In genomic region chr15:25414011-25414746, GRCm38 (mm10) we compare ENCODE assay signal across 8 mouse cellular contexts. TPM values are rescaled to one million over a fixed set of nuclear protein-coding genes. Genes with fewer than 3 reads are reported as not detected.
A peak's percentile ranks its signal among the peaks of the same experiment; 100 is the strongest.
DNase-seq lines count a peak whose midpoint lies in the region; ATAC-seq and TF ChIP-seq lines count a peak whose summit lies in the region.

No protein-coding gene starts in this region.

- intact Hi-C loops in left cerebral cortex, postnatal 4 days (cut with DNase I): loop anchor here (2.0 to 10.0 kb wide), 5 partner anchors 52 to 815 kb away; no protein-coding TSS in a partner anchor

- DNase-seq in heart, adult 8-10 months (ENCODE audit: low spot score): peak; percentile 6
- DNase-seq in heart, adult 9 months (ENCODE audit: low spot score in 2 of 2): no peak
- peak; percentile 79 for DNase-seq in left cerebral cortex, postnatal 4 days
- peak; percentile 84 for DNase-seq in midbrain, embryonic 14.5 days

- H3K27ac ChIP-seq in bone marrow macrophage, adult 2 months (ENCODE audit: insufficient read depth, low read depth, low read length): no peak overlapping the region
- H3K27ac ChIP-seq in forebrain, embryonic 15.5 days (replicated peaks): peak overlapping the region; percentile 100
- peak overlapping the region; percentile 100 for H3K27ac ChIP-seq in midbrain, embryonic 14.5 days (replicated peaks; ENCODE audit: low read depth, low read length)
- peak overlapping the region; percentile 49 for H3K27ac ChIP-seq in testis, adult 2 months (ENCODE audit: control insufficient read depth, insufficient read depth, low read depth, low read length)

- TF ChIP-seq CTCF in bone marrow macrophage, adult 2 months (IDR thresholded peaks at IDR 0.05; ENCODE audit: low read depth, low read length): no peak
- TF ChIP-seq CTCF in testis, adult 2 months (IDR thresholded peaks at IDR 0.05; ENCODE audit: control insufficient read depth, insufficient read depth, insufficient replicate concordance, low read depth, low read length): no peak

- TF ChIP-seq POLR2A in bone marrow macrophage, adult 2 months (IDR thresholded peaks at IDR 0.05; ENCODE audit: borderline replicate concordance, low read depth, low read length): no peak
- TF ChIP-seq POLR2A in testis, adult 2 months (IDR thresholded peaks at IDR 0.05; ENCODE audit: control insufficient read depth, low read depth, low read length): no peak; the same call in 1 of the 2 replicates

- no peaks in the 10 kb centered on the region for H3K36me3 ChIP-seq in forebrain, embryonic 15.5 days
- no peaks in the 10 kb centered on the region; the same call in 1 of the 2 replicates for H3K36me3 ChIP-seq in midbrain, embryonic 14.5 days (ENCODE audit: control insufficient read depth, insufficient read depth, low read length)
- no peaks in the 10 kb centered on the region for H3K36me3 ChIP-seq in testis, adult 2 months (ENCODE audit: control insufficient read depth, insufficient read depth, low read length)

- peak overlapping the region; percentile 100 for H3K9ac ChIP-seq in forebrain, embryonic 15.5 days (replicated peaks)
- H3K9ac ChIP-seq in midbrain, embryonic 14.5 days (replicated peaks; ENCODE audit: low read length): peak overlapping the region; percentile 100

- WGBS in forebrain, embryonic 15.5 days: under 1% methylated on average over 35 of the region's 36 CpGs
- under 1% methylated on average over 36 of the region's 36 CpGs for WGBS in midbrain, embryonic 14.5 days

- H3K4me2 ChIP-seq in forebrain, embryonic 15.5 days (replicated peaks): peak overlapping the region; percentile 62
- peak overlapping the region; percentile 68 for H3K4me2 ChIP-seq in midbrain, embryonic 14.5 days (ENCODE audit: low read length)

- no peaks in the 10 kb centered on the region for H3K27me3 ChIP-seq in forebrain, embryonic 15.5 days
- no peaks in the 10 kb centered on the region for H3K27me3 ChIP-seq in midbrain, embryonic 14.5 days (ENCODE audit: control insufficient read depth, insufficient read depth, low read length)
- H3K27me3 ChIP-seq in testis, adult 2 months (ENCODE audit: control insufficient read depth, insufficient read depth, low read length): peaks cover 4% of the 10 kb centered on the region

- peaks cover 8% of the 10 kb centered on the region for H3K4me1 ChIP-seq in bone marrow macrophage, adult 2 months (ENCODE audit: control insufficient read depth, insufficient read depth, low read length)
- H3K4me1 ChIP-seq in forebrain, embryonic 15.5 days: peaks cover 41% of the 10 kb centered on the region
- H3K4me1 ChIP-seq in midbrain, embryonic 14.5 days (ENCODE audit: control insufficient read depth, insufficient read depth, low read length): peaks cover 22% of the 10 kb centered on the region
- peaks cover 26% of the 10 kb centered on the region for H3K4me1 ChIP-seq in testis, adult 2 months (ENCODE audit: control insufficient read depth, insufficient read depth, low read length)

- peak; percentile 52 for ATAC-seq in forebrain, embryonic 15.5 days (replicated peaks)
- ATAC-seq in inflammation-experienced regulatory T-cells, adult 6 months: peak; percentile 24
- peak; percentile 57 for ATAC-seq in midbrain, embryonic 14.5 days (ENCODE audit: low FRiP score, low TSS enrichment)

- H3K9me3 ChIP-seq in forebrain, embryonic 15.5 days: no peaks in the 10 kb centered on the region
- H3K9me3 ChIP-seq in midbrain, embryonic 14.5 days (ENCODE audit: control insufficient read depth, low read length): no peaks in the 10 kb centered on the region

- peak overlapping the region; percentile 60 for H3K4me3 ChIP-seq in bone marrow macrophage, adult 2 months (ENCODE audit: insufficient read depth, low read length)
- peak overlapping the region; percentile 99 for H3K4me3 ChIP-seq in forebrain, embryonic 15.5 days
- peak overlapping the region; percentile 99 for H3K4me3 ChIP-seq in midbrain, embryonic 14.5 days (replicated peaks; ENCODE audit: low read depth, low read length)
- peak overlapping the region; percentile 59 for H3K4me3 ChIP-seq in testis, adult 2 months (ENCODE audit: control insufficient read depth, low read depth, low read length)

RNA-seq across cellular contexts. Expression of gene Basp1, which starts 0.6 kb away (rescaled TPM):
- total RNA-seq in heart, adult 8-10 months (2022): under 1 TPM; 0.73 to 0.91 (median 0.83) TPM
- 237 and 240 TPM in 2 replicates for polyA plus RNA-seq in bone marrow macrophage, adult 2 months (2012; ENCODE audit: insufficient read depth, insufficient read length, missing spikeins)
- polyA plus RNA-seq in forebrain, embryonic 15.5 days (2015; fragmentation: Nextera tagmentation; extraction: Ambion mirVana): 309 and 350 TPM in 2 replicates
- polyA plus RNA-seq in inflammation-experienced regulatory T-cells, adult 6 months (2017; shearing (Covaris generic)): under 1 TPM in 1 of 3 experiments, not detected in 2; 0.51 TPM
- total RNA-seq in left cerebral cortex, postnatal 4 days (2021): 1,000 to 10,000 TPM; 1,424 to 1,444 TPM
- polyA plus RNA-seq in midbrain, embryonic 14.5 days (2014; fragmentation: Nextera tagmentation; extraction: Ambion mirVana): 227 and 382 TPM in 2 replicates
- polyA plus RNA-seq in testis, adult 2 months (2012; rRNA removed): 11.8 and 13.6 TPM in 2 replicates

Comparison
In these comparisons a context has a peak if more than half of its experiments do, and no peak if none do; other contexts are left out.
1. DNase-seq: peak in heart, adult 8-10 months (single experiment), left cerebral cortex, postnatal 4 days (single experiment) and midbrain, embryonic 14.5 days (single experiment); none in heart, adult 9 months (0 of 2).
2. RNA of gene Basp1, which starts 0.6 kb away (polyA plus RNA-seq): 309 to 350 TPM in forebrain, embryonic 15.5 days, 237 to 240 TPM in bone marrow macrophage, adult 2 months and 227 to 382 TPM in midbrain, embryonic 14.5 days; 11.8 to 13.6 TPM in testis, adult 2 months and 0.51 TPM in inflammation-experienced regulatory T-cells, adult 6 months; every median in the first group is over 10 times any median in the second.
3. Peak in every context shown above with its lines, with median percentiles within 50 percentile points of each other: H3K4me3 ChIP-seq and ATAC-seq.